Mouse (Mus musculus) thymus, adult 2 months (tissue): ENCODE measurements around the gene Krt222.

Experiments used
- CTCF ChIP-seq: fragments of 200-500 bp; IDR thresholded peaks from 2 replicates; pipeline ENCODE4 v1.5.1; 2012; ENCODE audit warnings: mild to moderate bottlenecking, control low read depth, low read length, moderate library complexity, borderline replicate concordance; ENCODE audit not compliant: control insufficient read depth, poor library complexity, insufficient read depth; ENCODE audit errors: extremely low read depth
- POLR2A ChIP-seq: fragments of 200-500 bp; IDR thresholded peaks from 2 replicates; pipeline ENCODE4 v1.6.1; 2012; ENCODE audit warnings: mild to moderate bottlenecking, low read length, control low read depth, moderate library complexity; ENCODE audit not compliant: control insufficient read depth, poor library complexity, insufficient read depth; ENCODE audit errors: extremely low read depth

DNA sequence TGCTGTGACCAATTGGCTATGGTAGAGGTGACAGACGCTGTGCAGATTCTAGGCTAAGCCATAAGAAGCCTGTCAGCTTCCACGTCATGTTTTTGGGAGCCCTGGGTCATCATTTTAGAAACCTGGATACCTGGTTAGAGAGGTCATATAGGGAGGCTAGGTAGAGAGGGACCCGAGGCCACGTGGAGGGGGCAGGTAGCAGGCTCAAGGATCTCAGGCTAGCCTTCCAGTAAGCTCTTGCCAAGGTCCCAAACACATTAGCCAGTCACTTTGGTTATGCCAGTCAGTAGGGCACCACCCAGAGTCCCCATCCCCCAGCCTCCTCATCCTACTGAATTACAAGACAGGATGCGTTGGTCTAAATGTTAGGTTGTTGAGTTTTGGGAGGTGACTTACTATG, 1.8 kb downstream of the Krt222 start:
- TF ChIP-seq CTCF (no peak), POLR2A (no peak)
